Mouse (Mus musculus): ENCODE results near the gene 1700031F05Rik.
"Not testable (repeated sequence)": the region's sequence is repeated elsewhere in the genome, so short reads cannot be mapped to it uniquely, and the experiment has no call there.

The 1700031F05Rik gene

GRCm38 (mm10) chrX:102867871-102868270, at the start of gene 1700031F05Rik:
TSS of gene 1700031F05Rik (minus strand) at chrX:102867971.
- DNase-seq (ENCODE audit: low spot score) = no peak

- DNase-seq (ENCODE audit: low spot score) = not testable (repeated sequence)
Measured at GRCm38 (mm10) chrX:102914823-102915222, 47.1 kb upstream of the 1700031F05Rik start.

- DNase-seq (ENCODE audit: low spot score) = not testable (repeated sequence)
Measured at GRCm38 (mm10) chrX:102908587-102908986, 40.8 kb upstream of the 1700031F05Rik start, which contains the start of the genes Dmrtc1a and 1700011M02Rik. TSS of gene Dmrtc1a (minus strand) at chrX:102908687. TSS of gene 1700011M02Rik (plus strand) at chrX:102908905.

DNA sequence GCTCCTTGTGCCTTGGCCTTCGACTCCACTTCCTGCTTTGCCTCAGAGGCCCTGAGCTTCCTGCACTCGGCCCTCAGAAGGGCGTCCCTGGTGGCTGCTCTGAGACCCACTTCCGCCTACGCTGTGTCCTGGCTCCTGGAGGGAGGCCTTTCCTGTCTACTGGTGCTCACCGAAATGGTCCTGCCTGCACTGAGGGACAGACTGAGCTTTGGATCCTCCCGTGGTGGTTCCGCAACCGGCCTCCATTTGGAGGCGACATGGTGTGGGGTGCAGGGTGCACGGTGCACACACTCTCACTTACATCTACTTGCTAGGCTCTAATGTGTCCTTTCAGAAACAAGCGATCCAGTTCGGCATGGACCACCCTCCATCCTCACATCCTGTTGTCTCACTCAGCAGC, 13.3 kb downstream of the 1700031F05Rik start, which contains the start of gene Dmrtc1c2:
Dmrtc1c2 (minus strand) TSS at position 101 of the 400 bp plus-strand sequence.
- DNase-seq (ENCODE audit: low spot score) = not testable (repeated sequence)

DNA sequence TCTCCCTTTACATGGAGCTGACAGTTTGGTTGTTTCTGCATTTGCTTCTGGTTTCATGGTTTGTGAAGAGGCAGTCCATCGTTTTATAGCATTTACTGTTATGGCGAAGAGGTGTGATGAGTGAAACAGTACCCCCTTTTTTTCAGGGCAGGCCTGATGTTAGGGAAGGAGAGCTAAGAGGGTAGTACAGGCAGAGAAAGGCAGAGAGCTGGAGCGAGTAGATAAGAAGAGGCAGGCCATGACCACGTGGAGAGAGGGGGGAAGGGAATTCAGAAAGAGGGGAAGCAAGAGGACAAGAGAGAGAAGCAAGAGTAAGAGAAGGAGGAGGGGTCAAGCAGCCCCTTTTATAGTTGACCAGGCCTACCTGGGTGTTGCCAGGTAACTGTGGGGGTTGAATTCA, 55.5 kb downstream of the 1700031F05Rik start:
- no peak for DNase-seq (ENCODE audit: low spot score)

Measured in urinary bladder, postnatal 25 days (tissue).